Mouse (Mus musculus) heart, adult 9 months (tissue): Measurements from ENCODE around the gene Ola1.

Experiments used
- DNase-seq, 2 experiments: peaks; one replicate each; pipeline ENCODE4 v3.0.0; 2022; ENCODE audit warnings: low spot score in 2 of 2

The Ola1 gene

GRCm38 (mm10) chr2:73218913-73219312 is at the start of gene Ola1:
TSS of gene Ola1 (minus strand) at chr2:73218924.
- DNase-seq, result no peak

GRCm38 (mm10) chr2:73268281-73268680 is 49.6 kb upstream of the Ola1 start:
- DNase-seq, result no peak

GRCm38 (mm10) chr2:73267818-73268217 is 49.1 kb upstream of the Ola1 start:
- no peak for DNase-seq

- DNase-seq, result no peak
Observed at GRCm38 (mm10) chr2:73267231-73267630, 48.5 kb upstream of the Ola1 start.

GRCm38 (mm10) chr2:73266623-73267022 is 47.9 kb upstream of the Ola1 start:
- no peak for DNase-seq

GRCm38 (mm10) chr2:73266011-73266410 is 47.3 kb upstream of the Ola1 start:
- no peak for DNase-seq

- no peak for DNase-seq
Observed at GRCm38 (mm10) chr2:73264611-73265195, 46.0 kb upstream of the Ola1 start.

GRCm38 (mm10) chr2:73263794-73264610 is 45.3 kb upstream of the Ola1 start:
- DNase-seq, result no peak

GRCm38 (mm10) chr2:73263172-73263765 is 44.5 kb upstream of the Ola1 start:
- peak in 1 of 2 experiments; percentile 17 for DNase-seq

- DNase-seq, result no peak
Observed at GRCm38 (mm10) chr2:73248701-73249100, 30.0 kb upstream of the Ola1 start.

- no peak for DNase-seq
Observed at GRCm38 (mm10) chr2:73241299-73241698, 22.6 kb upstream of the Ola1 start.

- no peak for DNase-seq
Observed at GRCm38 (mm10) chr2:73231081-73231480, 12.4 kb upstream of the Ola1 start.

- DNase-seq, result peak; percentile 90 to 92
Observed at GRCm38 (mm10) chr2:73213871-73214659, 4.7 kb downstream of the Ola1 start.

- no peak for DNase-seq
Observed at GRCm38 (mm10) chr2:73213539-73213870, 5.2 kb downstream of the Ola1 start.

- DNase-seq, result no peak
Observed at GRCm38 (mm10) chr2:73204328-73204727, 14.4 kb downstream of the Ola1 start.

- peak; percentile 18 to 44 for DNase-seq
Observed at GRCm38 (mm10) chr2:73188488-73188887, 30.2 kb downstream of the Ola1 start.

- DNase-seq, result no peak
Observed at GRCm38 (mm10) chr2:73185185-73185584, 33.5 kb downstream of the Ola1 start.

- no peak for DNase-seq
Observed at GRCm38 (mm10) chr2:73169496-73169895, 49.2 kb downstream of the Ola1 start.

GRCm38 (mm10) chr2:73167126-73167525 is 51.6 kb downstream of the Ola1 start:
- peak; percentile 7 to 21 for DNase-seq

GRCm38 (mm10) chr2:73164666-73165065 is 54.1 kb downstream of the Ola1 start:
- no peak for DNase-seq

- no peak for DNase-seq
Observed at GRCm38 (mm10) chr2:73160772-73161171, 58.0 kb downstream of the Ola1 start.

GRCm38 (mm10) chr2:73157202-73157601 is 61.5 kb downstream of the Ola1 start:
- DNase-seq, result no peak
